Mouse (Mus musculus): ENCODE measurements around the gene Timm8a1. TPM values are rescaled to one million over a fixed set of nuclear protein-coding genes. Genes with fewer than 3 reads are reported as not detected.
"Not testable (repeated sequence)": the region's sequence is repeated elsewhere in the genome, so short reads cannot be mapped to it uniquely, and the experiment has no call there.

The Timm8a1 gene
- total RNA-seq (2021) = 10 to 100 TPM; 17.1 to 18.1 TPM
- long read RNA-seq, experiment 1, transcript Timm8a1-201 (2 exons, 1,421 nt) = major isoform, 25 of 26 reads
- long read RNA-seq, experiment 1, partial matches to known transcripts = 1 of 26 reads
- long read RNA-seq, experiment 1, other reads (novel, unspliced or antisense) = 0 of 26 reads
- long read RNA-seq, experiment 2, transcript Timm8a1-201 (2 exons, 1,421 nt) = major isoform, 24 of 25 reads
- long read RNA-seq, experiment 2, partial matches to known transcripts = 1 of 25 reads
- long read RNA-seq, experiment 2, other reads (novel, unspliced or antisense) = 0 of 25 reads

DNA sequence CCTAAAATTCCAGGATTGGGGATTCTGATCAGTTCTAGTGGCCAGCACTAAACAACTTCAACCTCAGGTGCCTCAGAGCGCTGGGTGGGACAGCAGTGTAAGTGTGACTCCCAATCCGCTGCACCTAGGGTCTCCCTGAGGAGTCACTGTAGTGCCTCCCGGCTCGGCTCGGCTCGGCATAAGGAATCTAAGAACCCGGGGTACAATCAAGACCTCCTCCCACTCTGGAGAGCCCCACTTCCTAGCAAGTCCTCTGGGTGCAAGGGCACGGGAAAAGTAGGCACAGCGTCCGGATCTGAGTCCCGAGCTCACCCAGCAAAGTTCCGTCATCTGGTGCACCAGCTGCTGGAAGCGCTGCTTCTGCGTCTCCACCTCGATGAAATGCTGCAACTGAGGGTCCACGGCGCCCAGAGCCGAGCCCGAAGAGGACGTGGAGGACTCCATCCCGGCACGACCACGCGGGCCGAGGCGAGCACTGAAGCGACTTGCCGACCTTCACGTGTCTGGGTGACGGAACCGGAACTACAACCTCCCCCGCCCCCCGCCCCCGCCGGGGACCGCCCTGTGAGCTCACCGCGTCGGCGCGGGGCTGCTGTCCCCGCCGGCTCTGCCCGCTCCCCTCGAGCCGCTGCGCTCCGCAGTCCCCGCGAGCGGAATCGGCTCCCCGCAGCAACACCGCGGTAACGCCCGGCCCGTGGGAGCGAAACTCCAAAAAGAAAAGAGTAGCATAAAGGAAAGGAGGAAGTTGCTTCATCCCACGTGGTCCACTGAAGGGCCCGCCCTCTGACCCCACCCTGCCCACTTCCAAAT lies at the start of gene Timm8a1:
TSS of gene Timm8a1 (minus strand) at position 721 of the 810 bp plus-strand sequence.
- DNase-seq (ENCODE audit: low spot score in 2 of 2) = peak; percentile 39 to 50

DNA sequence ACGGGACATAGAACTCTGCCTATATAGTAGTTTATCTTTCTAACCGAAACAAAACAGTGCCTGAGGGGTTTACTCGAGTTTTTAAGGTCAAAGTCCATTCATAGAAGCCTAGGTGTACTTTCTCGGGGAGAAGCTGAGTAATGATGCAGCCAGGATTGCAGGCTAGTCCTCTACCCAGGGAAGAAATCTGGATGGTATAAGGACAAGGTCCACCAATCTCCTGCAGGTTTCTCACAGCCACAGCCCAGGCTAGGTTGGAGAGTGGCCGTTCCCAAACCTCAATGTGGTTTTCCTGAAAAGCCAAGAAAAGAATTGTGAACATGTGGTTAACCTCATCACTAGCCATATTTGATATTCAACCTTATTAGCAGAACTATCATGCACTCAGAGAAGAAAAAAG lies 48.2 kb upstream of the Timm8a1 start:
- DNase-seq (ENCODE audit: low spot score in 2 of 2) = no peak

DNA sequence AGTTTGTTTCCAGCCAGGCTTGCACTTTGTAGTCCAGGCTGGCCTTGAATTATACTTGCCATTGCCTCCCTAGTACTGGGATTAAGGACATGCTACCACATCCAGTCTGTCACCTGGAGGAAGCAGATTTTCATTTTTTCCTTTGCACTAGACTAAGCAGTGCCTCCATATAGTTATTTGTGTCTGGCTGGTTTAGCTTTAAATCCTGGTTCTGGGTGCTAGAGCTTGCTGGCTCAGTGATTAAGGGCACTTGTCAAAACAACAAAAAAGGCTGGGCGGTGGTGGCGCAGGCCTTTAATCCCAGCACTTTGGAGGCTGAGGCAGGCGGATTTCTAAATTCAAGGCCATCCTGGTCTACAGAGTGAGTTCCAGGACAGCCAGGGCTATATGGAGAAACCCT lies 47.3 kb upstream of the Timm8a1 start:
- no peak for DNase-seq (ENCODE audit: low spot score in 2 of 2)

DNA sequence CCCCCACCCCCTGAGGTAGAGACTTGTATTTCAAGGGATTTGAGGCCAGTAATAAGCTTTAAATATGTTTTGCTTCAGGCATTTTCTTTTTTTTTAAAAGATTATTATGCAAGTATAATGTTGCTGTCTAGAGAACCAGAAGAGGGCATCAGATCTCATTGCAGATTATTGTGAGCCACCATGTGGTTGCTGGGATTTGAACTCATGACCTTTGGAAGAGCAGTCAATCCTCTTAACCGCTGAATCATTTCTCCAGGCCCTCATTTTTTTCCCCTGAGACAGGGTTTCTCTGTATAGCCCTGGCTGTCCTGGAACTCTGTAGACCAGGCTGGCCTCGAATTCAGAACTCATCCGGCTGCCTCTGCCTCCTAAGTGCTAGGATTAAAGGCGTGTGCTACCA lies 46.6 kb upstream of the Timm8a1 start:
- no peak for DNase-seq (ENCODE audit: low spot score in 2 of 2)

DNA sequence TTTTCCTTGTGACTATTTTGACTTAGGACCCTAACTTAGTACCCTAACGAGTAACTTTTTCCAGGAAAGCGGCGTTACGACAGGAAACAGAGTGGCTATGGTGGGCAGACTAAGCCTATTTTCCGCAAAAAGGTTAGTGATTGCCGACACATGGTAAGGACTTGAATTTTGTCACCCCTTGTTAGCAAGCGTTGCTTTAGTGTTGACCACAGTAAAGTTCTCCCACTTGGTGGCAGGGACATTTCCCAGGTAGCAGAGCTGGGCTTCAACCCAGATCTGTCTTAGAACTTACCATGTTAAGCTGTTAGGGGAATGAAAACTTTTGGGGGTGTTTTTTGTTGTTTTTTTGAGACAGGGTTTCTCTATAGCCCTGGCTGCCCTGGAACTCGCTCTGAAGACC lies 44.8 kb upstream of the Timm8a1 start:
- DNase-seq (ENCODE audit: low spot score in 2 of 2) = no peak

DNA sequence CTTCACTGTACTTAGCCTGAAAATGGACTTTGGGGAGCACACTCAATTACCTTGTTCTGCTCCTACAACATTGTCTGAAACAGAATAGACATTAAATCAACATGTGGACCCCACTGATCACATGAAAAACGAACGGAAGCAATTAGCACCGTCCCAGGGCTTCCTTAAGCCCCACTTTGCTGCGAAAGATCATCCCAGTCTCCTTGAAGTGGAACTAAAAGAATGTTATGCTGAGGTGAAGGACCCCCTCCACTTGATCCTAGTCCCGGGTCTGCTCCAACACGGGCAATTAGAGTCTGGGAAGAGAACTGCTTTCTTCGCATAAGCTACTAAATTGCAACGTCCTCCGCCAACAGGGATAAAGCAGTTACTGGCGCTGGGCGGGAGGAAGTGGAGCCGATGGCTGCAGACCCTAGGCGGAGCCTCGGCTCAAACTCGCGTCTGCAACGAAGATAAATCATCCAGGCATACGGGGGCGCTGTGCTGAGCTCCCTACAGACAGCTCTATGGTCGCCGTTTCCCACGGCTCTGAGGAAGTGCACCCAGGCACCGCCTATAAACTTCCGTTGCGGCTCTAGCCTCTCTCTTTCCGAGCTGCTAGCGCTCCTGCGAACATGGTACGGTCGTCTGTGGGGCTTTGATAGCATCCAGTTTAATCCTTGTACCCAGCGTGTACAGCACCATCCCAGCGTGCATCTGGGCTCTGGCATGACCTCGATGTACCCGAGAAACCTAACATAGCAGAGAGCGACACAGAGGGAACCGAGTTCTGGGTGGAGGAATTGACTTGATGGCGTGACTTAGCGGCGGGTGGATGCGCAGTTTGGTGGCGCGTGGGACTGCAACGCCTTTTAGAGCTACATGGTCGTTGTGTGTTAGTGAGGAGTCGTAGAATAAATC lies 43.7 kb upstream of the Timm8a1 start, which contains the start of gene Rpl36a:
TSS of gene Rpl36a (plus strand) at position 552 of the 900 bp plus-strand sequence.
- DNase-seq (ENCODE audit: low spot score in 2 of 2) = peak; percentile 84 to 88

DNA sequence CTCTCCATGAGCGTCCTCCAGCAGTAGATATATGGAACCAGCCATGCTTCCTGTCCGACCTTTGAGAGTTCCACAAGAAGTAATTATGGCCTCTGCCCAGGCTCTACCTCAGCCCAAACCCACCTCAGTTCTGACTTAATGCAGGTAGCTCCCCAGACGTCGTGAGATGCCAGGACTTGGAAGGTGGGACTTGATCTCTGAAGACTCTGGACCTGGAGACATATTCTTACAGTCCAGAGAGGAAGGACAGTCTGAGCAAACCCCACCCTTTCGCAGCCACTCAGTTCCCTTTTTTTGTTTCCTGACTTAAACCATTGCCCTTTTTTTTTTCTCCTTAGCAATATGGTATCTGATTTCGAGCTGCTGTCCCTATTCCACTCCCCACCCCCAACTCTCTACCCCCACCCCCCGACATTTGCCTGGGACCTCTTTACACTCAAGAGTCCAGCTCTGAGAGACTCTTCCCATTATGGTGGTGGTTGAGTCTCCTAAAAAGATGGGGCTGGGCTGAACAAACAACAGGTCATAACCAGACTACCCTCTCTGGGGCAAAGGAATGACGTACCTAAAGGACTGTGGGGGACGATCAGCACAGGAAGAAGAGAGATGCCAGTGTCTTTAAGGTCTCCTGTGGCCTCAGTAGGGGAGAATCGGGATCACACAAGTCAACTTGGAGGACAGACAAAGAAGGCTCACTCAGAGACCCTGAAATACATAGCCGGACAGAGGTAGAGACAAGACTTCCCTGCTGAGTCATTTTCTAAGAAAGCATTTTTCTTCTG lies 41.4 kb upstream of the Timm8a1 start, which contains the start of gene Btk:
TSS of gene Btk (minus strand) at position 683 of the 782 bp plus-strand sequence.
- DNase-seq (ENCODE audit: low spot score in 2 of 2) = no peak

DNA sequence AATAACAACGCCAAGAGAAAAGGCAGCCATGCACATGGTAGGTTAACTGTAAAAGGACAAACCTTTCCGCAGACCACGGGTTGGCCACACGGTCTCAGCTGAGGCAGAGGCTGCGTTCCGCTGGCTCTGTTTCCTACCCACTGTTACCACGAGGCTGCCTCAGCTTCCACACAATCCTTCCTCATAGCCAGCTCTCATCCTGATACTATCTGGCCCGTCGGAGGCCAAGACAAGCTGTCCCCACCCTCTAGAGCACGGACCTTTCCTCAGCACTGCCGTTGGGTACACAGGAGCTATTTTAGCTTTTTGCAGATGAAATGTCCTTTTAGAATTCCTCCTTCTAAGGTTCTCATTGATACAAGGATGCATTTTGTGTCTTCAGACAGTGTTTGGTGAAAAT lies 40.6 kb upstream of the Timm8a1 start:
- DNase-seq (ENCODE audit: low spot score in 2 of 2) = no peak

DNA sequence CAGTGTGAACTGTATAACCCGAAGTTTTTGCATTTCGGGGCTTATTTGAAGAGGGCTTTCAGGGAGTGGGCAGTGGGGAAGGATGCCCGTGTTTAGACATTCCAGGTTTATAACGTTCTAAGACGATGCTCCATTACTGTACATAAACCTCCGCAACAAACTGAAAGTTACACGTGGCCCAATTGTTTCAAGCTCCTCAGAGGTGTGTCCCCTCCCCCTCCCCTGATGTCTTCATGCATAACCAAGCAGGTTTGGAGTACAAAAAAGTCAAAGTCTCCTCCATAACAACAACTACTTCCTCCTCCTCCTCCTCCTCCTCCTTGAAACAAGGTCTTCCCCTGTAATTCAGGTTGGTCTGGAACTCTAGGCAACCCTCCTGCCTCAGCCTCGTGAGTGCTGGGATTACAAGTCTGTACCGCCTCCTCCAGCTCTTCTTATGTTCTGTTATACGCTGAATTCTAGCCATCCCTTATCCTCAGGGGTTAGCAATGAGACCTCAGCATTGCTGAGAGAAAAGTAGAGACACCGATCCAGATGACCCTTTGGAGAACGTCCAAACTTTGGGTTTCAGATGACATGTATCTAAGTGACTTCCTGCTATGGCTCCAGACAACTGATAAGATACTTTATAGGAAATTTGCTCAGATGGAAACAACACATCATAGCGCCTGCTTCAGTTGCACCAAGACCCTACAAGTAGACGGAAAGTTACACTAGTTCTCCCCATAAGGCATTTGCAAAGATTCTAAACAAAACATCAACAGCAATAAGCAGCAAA lies 39.1 kb upstream of the Timm8a1 start:
- no peak for DNase-seq (ENCODE audit: low spot score in 2 of 2)

DNA sequence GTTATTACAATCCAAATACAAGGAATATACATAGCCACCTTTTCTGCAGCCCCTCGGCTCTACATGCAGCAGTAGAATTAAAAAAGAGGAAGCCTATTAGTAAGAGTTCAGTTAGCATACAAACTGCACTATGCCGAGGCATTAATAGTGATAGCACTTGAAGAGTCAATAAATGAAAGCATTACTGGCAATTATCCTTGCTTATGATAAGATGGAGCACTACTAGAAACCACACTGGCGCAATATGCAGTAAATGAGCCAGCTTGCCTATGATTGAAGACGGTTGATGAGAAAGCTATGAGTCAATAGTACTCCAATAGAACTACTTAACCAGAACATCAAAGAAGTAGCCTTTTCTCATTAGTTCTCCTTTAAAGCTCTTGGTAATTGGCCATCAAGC lies 36.2 kb upstream of the Timm8a1 start:
- no peak for DNase-seq (ENCODE audit: low spot score in 2 of 2)

DNA sequence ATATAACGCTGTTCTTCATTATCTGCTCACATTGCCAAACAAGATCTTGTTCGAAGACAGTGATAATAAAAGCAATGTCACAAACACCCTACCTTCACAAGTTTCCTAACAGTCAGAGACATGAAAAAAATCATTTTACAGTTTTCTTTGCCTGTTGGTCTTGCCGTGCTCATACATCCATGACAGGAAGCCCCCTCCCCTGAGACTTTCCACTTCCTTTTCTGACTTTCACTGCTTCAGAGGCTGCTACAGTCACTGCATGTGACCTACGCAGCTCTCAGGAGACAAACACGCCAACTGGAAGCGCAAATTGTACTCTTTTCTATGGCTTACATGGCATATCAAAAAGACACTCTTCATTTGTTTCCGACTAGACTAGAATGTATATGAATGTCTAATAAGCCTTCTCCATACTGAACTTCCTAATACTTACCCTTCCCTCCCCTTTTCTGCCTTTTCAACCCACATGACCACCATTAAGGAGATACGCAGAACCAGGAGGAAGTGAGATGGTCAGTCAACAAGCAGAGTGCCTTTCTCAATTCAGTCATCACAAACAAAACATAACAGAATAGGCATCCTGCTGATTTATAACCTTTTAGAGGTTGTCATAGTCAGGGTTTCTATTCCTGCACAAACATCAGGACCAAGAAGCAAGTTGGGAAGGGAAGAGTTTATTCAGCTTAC lies 25.0 kb upstream of the Timm8a1 start:
- no peak for DNase-seq (ENCODE audit: low spot score in 2 of 2)

DNA sequence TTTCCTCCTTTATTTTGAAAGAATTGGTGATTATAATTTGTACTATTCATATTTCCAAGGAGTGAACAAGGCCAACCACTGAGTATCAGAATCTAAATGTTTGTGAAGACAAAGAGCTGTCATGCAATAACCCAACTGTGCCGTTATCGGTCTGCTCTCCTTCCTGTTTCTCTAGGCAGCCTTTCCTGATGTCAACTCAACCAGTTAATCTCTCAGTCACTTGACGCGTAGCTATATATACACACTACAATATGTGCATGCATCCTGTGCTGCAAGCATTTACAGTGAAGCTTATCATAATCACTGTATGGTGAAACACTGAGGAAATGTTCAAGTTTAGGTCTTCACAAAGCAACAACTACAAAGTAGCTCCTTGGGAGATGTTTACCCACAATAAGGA lies 22.7 kb upstream of the Timm8a1 start:
- DNase-seq (ENCODE audit: low spot score in 2 of 2) = no peak

DNA sequence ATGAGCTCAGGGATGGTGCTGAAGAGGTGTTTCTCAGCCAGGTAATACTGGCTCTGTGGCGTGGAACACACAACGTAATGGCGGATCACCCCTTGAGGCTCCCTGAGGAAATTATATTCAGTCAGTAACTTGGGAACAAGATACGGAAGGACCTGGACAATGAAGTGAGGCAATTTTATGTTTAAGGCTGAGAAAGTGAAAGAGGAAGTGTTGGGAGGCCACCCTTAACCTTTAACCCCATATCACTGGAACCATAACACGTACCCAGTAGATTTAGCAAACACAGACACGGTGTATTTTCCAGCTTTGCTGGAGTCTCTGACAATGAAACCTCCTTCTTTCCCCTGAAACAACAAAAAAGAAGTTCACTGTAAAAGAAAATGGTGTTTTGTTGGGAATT lies 12.8 kb upstream of the Timm8a1 start:
- DNase-seq (ENCODE audit: low spot score in 2 of 2) = no peak

DNA sequence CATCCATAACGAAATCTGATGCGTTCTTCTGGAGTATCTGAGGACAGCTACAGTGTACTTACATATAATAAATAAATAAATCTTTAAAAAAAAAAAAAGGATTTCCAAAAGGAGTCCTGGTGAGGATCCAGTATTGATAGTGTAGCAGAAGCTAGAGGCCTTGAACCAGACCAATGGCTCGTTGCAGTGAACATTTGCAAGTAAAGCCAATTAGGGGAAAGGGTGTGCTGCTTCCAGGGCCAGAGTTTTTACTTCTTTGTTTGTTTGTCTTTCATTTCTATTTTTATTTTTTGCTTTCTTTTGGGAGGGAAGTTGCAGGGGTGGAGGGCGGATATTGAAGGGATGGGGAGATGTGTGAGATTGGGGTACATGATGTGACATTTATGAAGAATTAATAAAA lies 11.7 kb upstream of the Timm8a1 start:
- DNase-seq (ENCODE audit: low spot score in 2 of 2) = no peak

DNA sequence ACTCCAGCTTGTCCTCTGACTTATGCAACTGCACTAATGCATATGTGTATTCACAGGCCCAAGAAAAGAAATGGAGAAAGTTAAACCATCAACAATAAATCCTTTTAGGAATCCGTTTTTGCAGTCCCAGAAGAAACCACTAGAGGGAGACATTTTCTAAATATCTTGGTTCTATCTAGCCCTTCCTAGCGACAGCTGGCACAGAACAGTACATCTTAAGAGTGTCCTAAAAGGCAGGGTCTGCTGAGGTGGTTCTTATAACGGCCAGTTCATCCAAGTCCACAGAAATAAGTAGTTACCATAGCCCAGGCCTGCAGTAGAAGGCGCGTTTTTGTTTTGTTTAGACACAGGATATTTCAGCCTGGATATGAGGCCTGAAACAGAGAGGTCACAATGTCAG lies 9.2 kb upstream of the Timm8a1 start:
- DNase-seq (ENCODE audit: low spot score in 2 of 2) = no peak

DNA sequence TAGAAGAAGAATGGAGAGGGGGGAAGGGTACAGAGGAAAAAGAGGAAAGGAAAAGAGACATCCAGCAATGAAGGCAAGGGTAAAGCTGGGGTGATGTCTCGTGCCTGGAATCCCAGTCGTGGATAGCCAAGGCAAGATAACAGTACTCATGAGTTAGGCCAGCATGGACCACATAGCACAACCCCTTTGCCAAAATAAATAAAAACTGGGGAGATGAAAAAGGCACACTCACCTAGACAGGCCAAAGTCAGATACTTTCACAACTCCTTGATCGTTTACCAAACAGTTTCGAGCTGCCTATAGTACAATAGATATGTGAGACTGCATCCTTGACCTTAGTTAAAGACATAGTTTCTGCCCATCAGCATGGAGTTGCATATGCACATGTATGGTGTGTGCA lies 5.7 kb upstream of the Timm8a1 start:
- no peak for DNase-seq (ENCODE audit: low spot score in 2 of 2)

DNA sequence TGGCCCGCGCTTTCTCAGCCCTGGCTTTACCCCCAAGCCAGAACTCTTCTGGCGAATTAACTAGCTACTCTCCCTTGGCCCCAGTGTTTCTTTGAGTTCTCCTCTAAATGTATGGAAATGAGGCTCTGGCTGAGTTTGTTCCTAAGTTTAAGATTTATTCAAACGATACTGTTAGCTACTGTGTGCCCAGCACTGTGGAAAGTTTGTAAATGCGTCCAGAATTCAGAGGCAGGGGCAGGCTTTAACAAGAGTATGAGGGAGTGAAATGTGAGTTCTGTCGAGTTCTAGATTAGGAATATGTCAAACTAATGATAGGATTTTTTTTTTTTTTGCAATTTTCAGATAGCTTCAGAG lies 267 bp upstream of the Timm8a1 start:
- DNase-seq (ENCODE audit: low spot score in 2 of 2) = no peak

DNA sequence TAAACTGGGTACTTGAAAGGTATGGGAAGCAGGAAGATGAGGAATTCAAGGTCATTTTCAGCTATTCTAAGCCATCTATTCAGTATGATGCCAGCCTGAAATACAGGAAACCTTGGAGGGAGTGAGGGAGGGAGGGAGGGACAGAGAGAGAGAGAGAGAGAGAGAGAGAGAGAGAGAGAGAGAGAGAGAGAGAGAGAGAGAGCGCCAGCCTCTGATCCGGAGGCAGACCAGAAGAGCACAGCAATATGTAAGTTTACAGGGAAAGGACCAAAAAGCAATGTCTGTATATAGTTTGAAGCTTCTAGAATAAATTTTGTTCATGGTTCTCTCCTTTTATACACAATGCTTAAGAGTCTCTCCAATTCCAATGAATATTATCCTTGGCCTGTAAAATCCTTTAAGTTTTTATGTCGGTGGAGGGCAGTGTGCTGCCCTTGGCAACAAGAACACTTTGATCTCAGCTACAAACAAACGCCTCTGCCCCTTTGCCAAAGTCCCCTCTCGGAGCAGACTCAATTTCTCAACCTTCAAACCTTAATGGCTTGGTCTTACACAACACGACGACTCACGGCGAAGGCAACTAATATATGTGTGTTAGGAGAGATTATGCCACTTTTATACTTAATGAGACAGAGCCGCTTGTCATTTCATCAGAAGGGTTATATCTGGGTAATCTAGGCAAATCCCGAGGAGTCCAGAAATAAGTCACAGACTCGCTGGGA lies 1.1 kb downstream of the Timm8a1 start:
- no peak for DNase-seq (ENCODE audit: low spot score in 2 of 2)

DNA sequence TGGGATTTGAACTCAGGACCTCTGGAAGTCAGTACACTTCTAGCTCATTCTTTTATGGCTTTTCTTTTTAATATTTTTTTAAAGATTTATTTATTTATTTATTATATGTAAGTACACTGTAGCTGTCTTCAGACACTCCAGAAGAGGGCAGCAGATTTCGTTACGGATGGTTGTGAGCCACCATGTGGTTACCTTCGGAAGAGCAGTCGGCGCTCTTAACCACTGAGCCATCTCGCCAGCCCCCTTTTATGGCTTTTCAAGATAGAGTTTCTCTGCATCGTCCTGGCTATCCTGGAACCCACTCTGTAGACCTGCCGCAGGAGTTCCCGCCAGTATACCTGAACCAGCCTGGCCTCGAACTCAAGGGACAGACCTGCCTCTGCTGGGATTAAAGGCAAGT lies 1.9 kb downstream of the Timm8a1 start:
- not testable (repeated sequence) for DNase-seq (ENCODE audit: low spot score in 2 of 2)

Data from gastrocnemius, postnatal 4 days (tissue).